Mouse (Mus musculus) T-helper 1 cell (primary cell): ENCODE data around the gene Fmnl3.
"Not testable (repeated sequence)": the region's sequence is repeated elsewhere in the genome, so short reads cannot be mapped to it uniquely, and the experiment has no call there.

Source experiments
- in situ Hi-C: fragments of 300-600 bp; cut with MboI, MseI; formaldehyde crosslinking; loops from one replicate; pipeline ENCODE4 v1.15.1; 2025; ENCODE audit warnings: high pct_unique_total_duplicates

Gene Fmnl3

DNA sequence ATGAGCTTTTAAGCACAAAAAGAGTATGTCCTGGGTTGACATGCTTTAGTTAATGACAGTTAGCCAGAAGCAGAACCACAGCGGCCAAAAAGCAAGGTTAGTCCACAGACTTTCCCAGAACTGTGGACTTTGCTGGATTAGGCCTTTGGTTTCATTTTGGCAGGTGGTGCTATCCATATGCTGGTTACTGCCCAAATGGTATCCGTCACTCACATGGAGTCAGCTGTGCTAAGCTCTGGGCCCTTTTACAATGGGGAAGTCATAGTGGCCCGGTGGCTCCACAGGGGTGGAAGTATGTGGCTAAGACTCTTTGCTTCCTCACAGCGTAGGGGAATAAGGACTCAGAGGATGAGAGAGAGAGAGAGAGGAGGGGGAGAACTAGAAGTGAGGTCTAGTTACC lies 17.7 kb upstream of the Fmnl3 start:
- in situ Hi-C loops: no loop called here

GRCm38 (mm10) chr15:99386796-99387195 lies 16.5 kb upstream of the Fmnl3 start:
- in situ Hi-C loops: no loop called here

- in situ Hi-C loops: not testable (repeated sequence)
Measured at GRCm38 (mm10) chr15:99386110-99386509, 15.8 kb upstream of the Fmnl3 start.

DNA sequence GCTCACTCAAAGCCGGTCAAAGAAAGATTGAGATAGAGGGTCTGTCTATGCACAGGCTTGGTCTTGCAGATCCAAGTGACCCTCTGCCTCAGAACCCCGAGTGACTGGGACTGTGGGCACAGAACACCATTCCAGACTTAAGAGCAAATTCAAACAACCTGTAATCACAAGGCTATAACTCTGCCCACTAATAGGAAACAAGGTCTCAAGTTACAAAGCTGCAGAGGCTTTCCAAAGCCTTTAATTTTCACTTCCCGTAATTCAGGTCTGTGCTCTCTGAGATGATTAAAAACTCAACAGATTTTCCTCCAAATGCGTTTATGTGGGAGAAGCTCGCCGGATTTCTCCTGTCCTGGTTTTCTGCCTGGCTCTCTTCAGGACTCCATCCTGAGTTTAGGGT lies 13.8 kb upstream of the Fmnl3 start:
- in situ Hi-C loops: no loop called here

- in situ Hi-C loops: no loop called here
Measured at GRCm38 (mm10) chr15:99382893-99383292, 12.6 kb upstream of the Fmnl3 start.

DNA sequence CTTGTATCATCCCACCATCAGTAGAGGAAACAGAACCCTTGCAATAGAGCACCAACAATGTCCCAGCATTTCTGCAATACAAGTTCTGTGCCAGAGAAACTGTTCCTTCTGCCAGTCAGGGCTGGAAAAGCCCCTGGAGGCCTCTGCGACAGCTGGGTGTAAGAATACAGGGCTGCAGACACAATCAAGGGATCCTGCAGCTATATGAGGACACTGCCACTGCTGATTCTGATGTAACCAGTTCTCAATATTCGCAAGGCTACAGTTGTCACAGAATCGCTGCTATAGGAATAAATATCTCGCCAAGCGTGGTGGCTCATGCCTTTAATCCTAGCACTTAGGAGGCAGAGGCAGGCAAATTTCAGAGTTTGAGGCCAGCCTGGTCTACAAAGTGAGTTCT lies 6.0 kb upstream of the Fmnl3 start:
- in situ Hi-C loops: loop anchor here (5.0 kb wide), 1 partner anchor 49 kb away; no protein-coding TSS in a partner anchor

GRCm38 (mm10) chr15:99375581-99375980 lies 5.3 kb upstream of the Fmnl3 start:
- in situ Hi-C loops: loop anchor here (5.0 kb wide), 1 partner anchor 48 kb away; no protein-coding TSS in a partner anchor

- in situ Hi-C loops: loop anchor here (5.0 kb wide), 1 partner anchor 48 kb away; no protein-coding TSS in a partner anchor
Measured at GRCm38 (mm10) chr15:99375036-99375435, 4.8 kb upstream of the Fmnl3 start.

GRCm38 (mm10) chr15:99372761-99373160 lies 2.5 kb upstream of the Fmnl3 start:
- in situ Hi-C loops: no loop called here

DNA sequence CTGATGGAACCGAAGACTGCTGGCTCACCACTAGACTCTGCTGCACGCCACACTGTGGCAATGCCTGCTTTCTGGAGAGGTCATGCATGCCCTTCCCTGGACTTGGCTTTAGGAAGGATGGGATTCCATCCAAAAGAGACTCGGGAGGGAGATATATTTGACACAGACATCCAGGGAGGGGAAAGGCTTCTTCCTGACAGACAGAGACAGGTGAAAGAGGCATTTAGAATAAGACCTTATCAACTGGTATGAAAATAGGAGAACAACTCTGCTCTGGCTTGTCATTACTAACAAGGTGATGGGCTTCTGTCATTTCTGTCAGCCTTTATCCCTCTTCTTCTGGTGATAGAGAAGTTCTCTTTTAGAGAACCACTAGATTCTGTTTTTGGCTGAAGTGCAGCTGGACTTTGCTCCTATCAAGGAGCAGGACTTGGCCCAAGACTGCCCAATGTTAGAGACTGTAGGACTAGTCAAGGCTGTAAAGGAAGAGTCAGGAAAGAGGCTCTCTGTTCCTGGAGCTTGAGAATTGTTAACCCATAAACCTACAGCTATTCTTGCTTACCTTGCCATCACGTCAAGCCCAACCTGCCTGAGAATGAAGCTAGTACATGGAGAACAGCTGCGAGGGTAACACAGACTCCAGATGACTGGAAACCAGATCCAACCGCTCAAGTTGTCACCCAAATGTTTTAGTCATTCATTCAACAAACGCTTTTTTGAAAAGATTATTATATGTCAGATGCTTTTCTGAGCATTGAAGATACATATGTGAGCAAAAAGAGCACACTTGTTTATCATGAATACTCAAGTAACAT lies 1.5 kb upstream of the Fmnl3 start:
- in situ Hi-C loops: no loop called here

- in situ Hi-C loops: no loop called here
Measured at GRCm38 (mm10) chr15:99369391-99370171, 701 bp downstream of the Fmnl3 start.

DNA sequence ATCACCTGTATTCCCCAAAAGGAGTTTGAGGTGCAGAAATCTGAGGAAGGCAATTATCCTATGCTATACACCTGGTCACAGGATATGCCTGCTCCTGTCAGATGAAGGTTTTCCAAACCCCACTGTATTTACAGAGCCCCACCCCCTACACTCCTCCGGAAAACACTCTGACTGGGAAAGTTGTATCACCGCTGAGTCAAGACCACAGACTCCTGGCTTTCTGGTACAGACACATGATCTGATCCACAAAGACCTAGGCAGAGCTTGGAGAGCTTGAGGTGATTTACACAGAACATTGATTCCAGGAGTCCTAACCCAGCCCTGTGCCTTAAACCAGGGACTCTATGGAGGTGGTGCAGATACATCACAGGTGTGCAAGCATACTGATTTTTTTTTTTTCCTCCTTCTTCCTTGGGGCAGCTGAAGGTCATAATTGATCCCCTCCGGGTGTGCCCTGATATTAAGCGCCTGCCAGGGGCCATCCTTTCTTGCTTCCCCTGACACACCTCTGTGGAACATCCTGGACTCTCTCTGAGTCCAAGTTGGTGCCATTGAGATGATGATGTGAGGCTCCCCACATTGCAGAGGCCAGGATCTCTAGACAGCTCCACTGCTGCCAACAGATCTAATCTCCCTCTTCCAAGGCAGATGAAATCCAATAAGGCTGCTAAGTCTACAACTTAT lies 1.6 kb downstream of the Fmnl3 start:
- in situ Hi-C loops: no loop called here

DNA sequence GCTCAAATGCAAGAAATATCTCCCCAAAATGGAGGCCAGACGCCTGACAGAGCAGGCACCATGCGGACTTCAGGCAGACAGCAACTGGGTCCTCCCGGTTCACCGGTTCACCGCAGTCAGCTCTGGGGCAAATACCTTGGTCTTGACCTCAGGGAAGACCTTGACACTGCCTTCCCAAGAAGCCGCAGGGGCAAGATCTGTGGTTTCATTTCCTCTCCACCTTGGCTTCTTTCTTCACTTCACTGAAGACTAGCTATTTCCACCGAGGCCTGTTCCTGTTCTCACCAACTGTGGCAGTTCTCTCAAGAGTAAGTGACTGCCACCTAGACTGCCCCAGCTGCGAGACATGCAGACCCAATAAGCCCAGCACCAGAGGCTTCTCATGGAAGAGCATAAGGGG lies 5.4 kb downstream of the Fmnl3 start:
- in situ Hi-C loops: no loop called here

DNA sequence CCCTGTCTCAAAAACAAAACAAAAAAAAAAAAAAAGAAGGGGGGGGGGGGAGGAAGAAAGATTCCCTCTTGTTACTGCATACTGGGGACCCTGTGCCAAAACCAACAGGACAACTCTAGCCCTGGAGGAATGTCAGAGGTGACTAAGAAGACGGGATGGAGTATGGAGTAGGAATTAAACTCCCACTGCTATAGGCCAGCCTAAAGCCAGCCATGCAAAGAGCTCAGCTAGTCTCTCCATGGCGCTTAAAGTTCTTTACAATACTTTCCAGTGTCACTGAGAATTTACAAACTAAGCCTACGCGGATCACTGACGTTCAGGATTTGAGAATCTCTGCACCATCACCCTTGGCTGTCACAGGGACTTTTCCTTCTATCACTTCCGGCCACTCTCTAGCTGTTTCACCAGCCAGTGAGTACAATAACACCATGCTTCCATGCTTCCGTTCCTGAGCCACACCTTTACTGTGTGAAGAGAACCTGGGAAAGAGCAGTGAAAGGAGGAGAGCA lies 6.2 kb downstream of the Fmnl3 start:
- in situ Hi-C loops: no loop called here

- in situ Hi-C loops: no loop called here
Measured at GRCm38 (mm10) chr15:99358952-99359351, 11.3 kb downstream of the Fmnl3 start.

- in situ Hi-C loops: no loop called here
Measured at GRCm38 (mm10) chr15:99356462-99356861, 13.8 kb downstream of the Fmnl3 start.

DNA sequence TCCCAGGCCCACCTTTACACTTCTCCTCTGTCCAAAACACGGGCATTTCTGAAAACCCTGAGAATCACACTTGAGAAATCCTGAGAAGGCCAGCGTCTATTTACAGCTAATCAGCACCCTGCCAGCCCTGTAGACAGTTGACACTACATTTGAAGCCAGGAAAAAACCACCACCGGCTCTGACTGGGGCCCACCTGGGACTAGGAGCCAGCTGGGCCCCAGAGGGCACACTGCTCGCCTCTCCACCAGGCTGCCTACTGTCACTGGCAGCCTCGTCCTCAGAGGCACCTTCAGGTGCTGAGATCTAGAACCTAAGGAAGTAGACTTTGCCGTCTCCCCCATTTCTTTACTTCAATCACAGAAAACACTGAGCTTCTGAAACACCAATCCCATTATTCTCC lies 14.6 kb downstream of the Fmnl3 start:
- in situ Hi-C loops: no loop called here

DNA sequence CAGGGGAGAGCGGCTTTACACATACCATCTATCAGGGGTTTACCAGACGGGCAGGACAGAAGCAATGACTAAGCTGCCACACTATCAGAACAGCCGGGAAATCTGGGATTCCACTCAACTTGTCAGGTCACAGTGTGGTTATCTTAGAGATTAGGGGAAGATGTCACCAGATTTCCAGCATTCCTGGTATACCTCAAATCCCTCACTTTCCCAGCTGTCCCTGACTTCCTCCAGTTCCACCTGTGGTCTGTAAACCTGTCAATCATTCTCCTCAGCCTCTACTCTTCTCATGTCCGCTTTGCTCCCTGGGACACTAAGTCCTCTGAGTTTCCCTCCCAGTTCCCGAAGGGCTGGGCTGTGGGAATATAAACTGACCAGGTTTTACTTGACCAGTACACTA lies 18.0 kb downstream of the Fmnl3 start:
- in situ Hi-C loops: no loop called here

DNA sequence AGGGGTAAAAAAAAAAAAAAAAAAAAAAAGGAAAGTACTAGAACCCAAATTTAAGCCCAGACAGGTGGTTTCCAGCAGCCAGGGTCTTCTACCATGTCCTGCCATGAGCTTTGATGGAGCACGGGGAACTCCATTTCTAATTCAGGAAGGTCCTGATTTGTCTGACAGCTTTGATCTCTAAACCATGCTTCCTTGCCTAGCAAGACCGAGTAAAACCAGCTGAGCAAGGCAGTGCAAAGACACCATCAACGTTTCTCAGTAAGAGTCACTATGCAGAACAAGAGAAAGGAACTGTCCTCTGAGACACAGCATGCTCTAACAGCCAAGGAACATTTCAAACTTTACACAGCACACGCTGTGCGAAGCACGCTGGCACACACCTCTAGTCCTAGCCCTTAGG lies 18.7 kb downstream of the Fmnl3 start:
- in situ Hi-C loops: no loop called here

DNA sequence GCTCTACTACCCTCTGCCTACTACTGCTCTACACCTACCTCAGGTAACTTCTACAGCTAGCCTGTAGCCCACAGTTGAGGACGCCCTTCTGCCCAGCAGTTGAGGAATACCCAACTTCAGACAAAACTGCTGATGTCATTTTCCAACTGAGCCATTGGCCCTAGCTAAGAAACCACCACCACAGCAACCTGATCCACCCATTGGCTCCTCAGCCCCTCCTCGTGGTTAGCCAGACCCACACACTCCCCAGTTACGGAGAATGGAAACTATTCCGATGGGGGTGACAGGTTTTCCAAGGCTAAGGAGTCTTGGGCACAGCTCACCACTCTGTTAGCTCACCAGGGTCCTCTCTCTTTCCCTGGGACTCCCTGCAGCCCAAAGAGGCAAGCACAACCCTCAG lies 25.3 kb downstream of the Fmnl3 start:
- in situ Hi-C loops: loop anchor here (10.0 kb wide), 1 partner anchor 1070 kb away; no protein-coding TSS in a partner anchor

DNA sequence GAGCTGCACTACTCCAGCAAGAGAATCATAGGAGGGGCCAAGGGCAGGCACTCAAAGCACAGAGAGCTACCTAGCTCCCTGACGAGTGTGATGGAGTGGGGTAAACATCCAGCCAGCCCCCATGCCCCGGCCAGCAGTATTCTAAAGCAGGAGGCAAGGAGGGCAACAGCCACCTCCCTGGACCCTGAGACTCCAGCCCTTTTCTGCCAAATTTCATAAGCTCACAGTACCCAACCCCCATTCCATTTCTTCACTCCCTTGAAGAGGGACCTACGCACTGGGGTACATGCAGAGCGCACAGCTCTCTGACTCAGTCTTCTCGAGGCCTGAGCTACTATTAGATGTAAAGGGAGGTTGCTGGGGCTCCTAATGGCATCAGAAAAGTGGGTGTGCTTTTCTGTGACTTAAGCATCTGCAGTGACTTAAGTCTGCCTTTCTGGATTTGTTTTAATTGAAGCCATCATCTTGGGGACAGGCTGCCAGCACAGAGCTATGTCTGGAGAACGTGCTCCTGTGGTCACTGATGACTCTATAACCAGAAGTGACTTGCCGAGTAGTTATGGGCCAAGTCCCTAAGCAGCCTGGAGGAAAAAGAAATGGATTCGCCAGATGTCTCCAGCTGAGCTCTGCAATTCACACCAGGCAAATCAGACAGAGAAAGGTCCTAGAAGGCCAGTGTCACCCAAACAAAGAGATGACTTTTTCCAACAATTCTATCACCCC lies 26.0 kb downstream of the Fmnl3 start:
- in situ Hi-C loops: loop anchor here (10.0 kb wide), 1 partner anchor 1070 kb away; no protein-coding TSS in a partner anchor
